ENCODE assay signal across 25 mouse cellular contexts in genomic region chr19:32489166-32489895, GRCm38 (mm10). TPM values are rescaled to one million over a fixed set of nuclear protein-coding genes. Genes with fewer than 3 reads are reported as not detected.
DNase-seq lines count a peak whose midpoint lies in the region; ATAC-seq and TF ChIP-seq lines count a peak whose summit lies in the region.
"Had no signal": no experiment of that assay in that cellular context is flagged by ENCODE, and none has a peak within 500 bp of the region (broad histone marks: within the 10 kb centered on the region; RNA-seq: fewer than 3 reads in every experiment).

No protein-coding gene starts in this region.

- TF ChIP-seq CTCF in intestine, postnatal 0 days (IDR thresholded peaks at IDR 0.05; ENCODE audit: low read depth): no peak
- TF ChIP-seq CTCF in liver, postnatal 0 days (IDR thresholded peaks at IDR 0.05; ENCODE audit: low read depth): no peak

- DNase-seq in ES-CJ7 (ENCODE audit: low read depth, low spot score): peak; percentile 15
- no peak for DNase-seq in liver, postnatal 0 days
- DNase-seq in layer of hippocampus, postnatal 25 days (ENCODE audit: extremely low spot score in 1 of 2, low spot score in 1 of 2): no peak
- no peak for DNase-seq in right cerebral cortex, postnatal 14 days
- DNase-seq: adrenal gland, postnatal 14 days; cerebellum, adult 11-12 months; gastrocnemius, postnatal 14 days; heart, adult 18-20 months; kidney, adult 18-20 months; kidney, postnatal 4 days; lung, postnatal 36 days; thymus, postnatal 4 days had no signal

- no peaks in the 10 kb centered on the region for H3K9me3 ChIP-seq in intestine, postnatal 0 days (ENCODE audit: control insufficient read depth)
- no peaks in the 10 kb centered on the region for H3K9me3 ChIP-seq in intestine, embryonic 15.5 days
- H3K9me3 ChIP-seq in liver, embryonic 12.5 days (replicated peaks): no peaks in the 10 kb centered on the region
- no peaks in the 10 kb centered on the region for H3K9me3 ChIP-seq in liver, postnatal 0 days (ENCODE audit: low read length)
- H3K9me3 ChIP-seq: embryonic facial prominence, embryonic 15.5 days; heart, embryonic 12.5 days; limb, embryonic 10.5 days; limb, embryonic 15.5 days; lung, embryonic 15.5 days; midbrain, embryonic 12.5 days; neural tube, embryonic 13.5 days had no signal

- no peak overlapping the region for H3K4me3 ChIP-seq in intestine, postnatal 0 days (ENCODE audit: low read depth, low read length)
- H3K4me3 ChIP-seq in intestine, embryonic 15.5 days (replicated peaks): no peak overlapping the region
- peak overlapping the region; percentile 18; the same call in 1 of the 2 replicates for H3K4me3 ChIP-seq in liver, embryonic 12.5 days
- H3K4me3 ChIP-seq in liver, postnatal 0 days (ENCODE audit: low read depth, low read length): peak overlapping the region; percentile 87; the same call in 1 of the 2 replicates
- H3K4me3 ChIP-seq: embryonic facial prominence, embryonic 15.5 days; heart, embryonic 12.5 days; limb, embryonic 10.5 days; limb, embryonic 15.5 days; lung, embryonic 15.5 days; midbrain, embryonic 12.5 days; neural tube, embryonic 13.5 days had no signal

- no peak overlapping the region for H3K9ac ChIP-seq in intestine, postnatal 0 days (ENCODE audit: low read depth, low read length)
- no peak overlapping the region for H3K9ac ChIP-seq in intestine, embryonic 15.5 days
- peak overlapping the region; percentile 44; the same call in 1 of the 2 replicates for H3K9ac ChIP-seq in liver, embryonic 12.5 days
- H3K9ac ChIP-seq in liver, postnatal 0 days (replicated peaks): 0 out of 2 replicates have a peak overlapping the region, but pooled peaks have one; percentile 13
- H3K9ac ChIP-seq: embryonic facial prominence, embryonic 15.5 days; heart, embryonic 12.5 days; hindbrain, embryonic 14.5 days; limb, embryonic 15.5 days; lung, embryonic 15.5 days; midbrain, embryonic 12.5 days; neural tube, embryonic 13.5 days had no signal

- H3K27me3 ChIP-seq in intestine, postnatal 0 days (replicated peaks; ENCODE audit: control insufficient read depth, insufficient read depth, low read length): no peaks in the 10 kb centered on the region
- H3K27me3 ChIP-seq in intestine, embryonic 15.5 days (replicated peaks): no peaks in the 10 kb centered on the region
- H3K27me3 ChIP-seq in liver, embryonic 12.5 days (replicated peaks): no peaks in the 10 kb centered on the region
- no peaks in the 10 kb centered on the region for H3K27me3 ChIP-seq in liver, postnatal 0 days (ENCODE audit: insufficient read depth, low read length)
- H3K27me3 ChIP-seq: embryonic facial prominence, embryonic 15.5 days; heart, embryonic 12.5 days; limb, embryonic 15.5 days; lung, embryonic 15.5 days; midbrain, embryonic 12.5 days; neural tube, embryonic 13.5 days had no signal

- 87% methylated on average over 12 of the region's 12 CpGs for WGBS in intestine, postnatal 0 days
- WGBS in intestine, embryonic 15.5 days: 89% methylated on average over 12 of the region's 12 CpGs
- 85% methylated on average over 12 of the region's 12 CpGs for WGBS in liver, embryonic 12.5 days (ENCODE audit: insufficient replicate concordance)
- 73% methylated on average over 12 of the region's 12 CpGs for WGBS in liver, postnatal 0 days (ENCODE audit: insufficient replicate concordance)

- no peak for ATAC-seq in intestine, postnatal 0 days
- no peak for ATAC-seq in intestine, embryonic 15.5 days
- ATAC-seq in liver, embryonic 12.5 days: no peak
- ATAC-seq in liver, postnatal 0 days: no peak
- ATAC-seq: CD4-positive, CD25-positive, alpha-beta regulatory T cell, adult 4 months; forebrain, embryonic 14.5 days had no signal

- peaks cover 7% of the 10 kb centered on the region; the same call in 1 of the 2 replicates for H3K4me1 ChIP-seq in intestine, postnatal 0 days (replicated peaks; ENCODE audit: control insufficient read depth, insufficient read depth, low read length)
- H3K4me1 ChIP-seq in intestine, embryonic 15.5 days (replicated peaks): peaks cover 10% of the 10 kb centered on the region; the same call in 1 of the 2 replicates
- H3K4me1 ChIP-seq in liver, embryonic 12.5 days: peaks cover 47% of the 10 kb centered on the region
- H3K4me1 ChIP-seq in liver, postnatal 0 days (ENCODE audit: insufficient read depth): peaks cover 15% of the 10 kb centered on the region; the same call in 1 of the 2 replicates

- no peak overlapping the region for H3K27ac ChIP-seq in intestine, postnatal 0 days (ENCODE audit: low read depth, low read length)
- no peak overlapping the region for H3K27ac ChIP-seq in intestine, embryonic 15.5 days
- H3K27ac ChIP-seq in liver, embryonic 12.5 days: 0 out of 2 replicates have a peak overlapping the region, but pooled peaks have one; percentile 51
- 0 out of 2 replicates have a peak overlapping the region, but pooled peaks have one; percentile 18 for H3K27ac ChIP-seq in liver, postnatal 0 days (ENCODE audit: low read depth)
- H3K27ac ChIP-seq: embryonic facial prominence, embryonic 15.5 days; hindbrain, embryonic 14.5 days; limb, embryonic 10.5 days; limb, embryonic 15.5 days; lung, embryonic 15.5 days; midbrain, embryonic 12.5 days; neural tube, embryonic 13.5 days had no signal

- H3K36me3 ChIP-seq in intestine, postnatal 0 days (ENCODE audit: control insufficient read depth, insufficient read depth): peaks cover 20% of the 10 kb centered on the region
- H3K36me3 ChIP-seq in intestine, embryonic 15.5 days: 0 out of 2 replicates have a peak, but pooled peaks cover 2% of the 10 kb centered on the region
- H3K36me3 ChIP-seq in liver, embryonic 12.5 days: peaks cover 40% of the 10 kb centered on the region
- H3K36me3 ChIP-seq in liver, postnatal 0 days (replicated peaks; ENCODE audit: insufficient read depth, low read length): peaks cover 19% of the 10 kb centered on the region

- no peak for TF ChIP-seq EP300 in liver, postnatal 0 days (IDR thresholded peaks at IDR 0.05; ENCODE audit: low read depth)

- H3K4me2 ChIP-seq in intestine, postnatal 0 days (replicated peaks; ENCODE audit: low read depth): peak overlapping the region; percentile 30; the same call in 1 of the 2 replicates
- H3K4me2 ChIP-seq in intestine, embryonic 15.5 days (replicated peaks): no peak overlapping the region
- H3K4me2 ChIP-seq in liver, embryonic 12.5 days: peak overlapping the region; percentile 82
- H3K4me2 ChIP-seq in liver, postnatal 0 days (ENCODE audit: low read depth, low read length): peak overlapping the region; percentile 94
- H3K4me2 ChIP-seq: embryonic facial prominence, embryonic 15.5 days; hindbrain, embryonic 14.5 days; limb, embryonic 15.5 days; lung, embryonic 15.5 days; midbrain, embryonic 12.5 days; neural tube, embryonic 13.5 days had no signal

RNA-seq across cellular contexts. Expression of gene Minpp1, which starts 3.8 kb away (rescaled TPM):
- polyA plus RNA-seq in intestine, postnatal 0 days (2015; fragmentation: Nextera tagmentation; extraction: Ambion mirVana): 62.3 and 68.7 TPM in 2 replicates
- polyA plus RNA-seq in intestine, embryonic 15.5 days (2015; fragmentation: Nextera tagmentation; extraction: Ambion mirVana): 58.0 and 66.9 TPM in 2 replicates
- 118 and 120 TPM in 2 replicates for polyA plus RNA-seq in liver, embryonic 12.5 days (2016; fragmentation: Nextera tagmentation; extraction: Ambion mirVana)
- polyA plus RNA-seq in liver, postnatal 0 days (2015; fragmentation: Nextera tagmentation; extraction: Ambion mirVana): 63.7 and 71.9 TPM in 2 replicates
- total RNA-seq in layer of hippocampus, postnatal 25 days (2021): 10 to 100 TPM; 60.0 to 62.7 TPM

RNA-seq across cellular contexts. Expression of gene Rpl9-ps6, which starts 23.0 kb away (rescaled TPM):
- 89.1 and 99.6 TPM in 2 replicates for polyA plus RNA-seq in intestine, postnatal 0 days (2015; fragmentation: Nextera tagmentation; extraction: Ambion mirVana)
- 144 and 146 TPM in 2 replicates for polyA plus RNA-seq in intestine, embryonic 15.5 days (2015; fragmentation: Nextera tagmentation; extraction: Ambion mirVana)
- 72.7 and 75.0 TPM in 2 replicates for polyA plus RNA-seq in liver, embryonic 12.5 days (2016; fragmentation: Nextera tagmentation; extraction: Ambion mirVana)
- polyA plus RNA-seq in liver, postnatal 0 days (2015; fragmentation: Nextera tagmentation; extraction: Ambion mirVana): 73.3 and 76.3 TPM in 2 replicates
- total RNA-seq in layer of hippocampus, postnatal 25 days (2021): 10 to 100 TPM; 23.8 to 33.2 TPM

Comparison
In these comparisons a context has a peak if more than half of its experiments do, and no peak if none do; other contexts are left out.
1. H3K27ac ChIP-seq: peak in liver, embryonic 12.5 days (single experiment) and liver, postnatal 0 days (single experiment); none in intestine, postnatal 0 days (single experiment) and intestine, embryonic 15.5 days (single experiment).
2. H3K4me3 ChIP-seq: peak in liver, embryonic 12.5 days (single experiment) and liver, postnatal 0 days (single experiment); none in intestine, postnatal 0 days (single experiment) and intestine, embryonic 15.5 days (single experiment).
3. H3K9ac ChIP-seq: peak in liver, embryonic 12.5 days (single experiment) and liver, postnatal 0 days (single experiment); none in intestine, postnatal 0 days (single experiment) and intestine, embryonic 15.5 days (single experiment).